Mouse (Mus musculus): Measurements from ENCODE around the gene Olfr653. TPM values are rescaled to one million over a fixed set of nuclear protein-coding genes. Genes with fewer than 3 reads are reported as not detected.

The Olfr653 gene
- polyA plus RNA-seq, 1 experiment, result not detected

GRCm38 (mm10) chr7:104603173-104603572, 26.1 kb downstream of the Olfr653 start:
- Histone ChIP-seq H3K4me1 (ENCODE audit: control insufficient read depth, insufficient read depth, low read length) (no peaks in the 10 kb centered on the region), H3K27ac (ENCODE audit: control insufficient read depth, insufficient read depth, low read depth, low read length, poor library complexity) (no peak overlapping the region), H3K4me3 (replicated peaks; ENCODE audit: control insufficient read depth, low read depth, low read length) (no peak overlapping the region)
- 11% methylated on average over 3 of the region's 3 CpGs for WGBS
- TF ChIP-seq CTCF (IDR thresholded peaks at IDR 0.05; ENCODE audit: control insufficient read depth, insufficient read depth, low read length), result peak; percentile 92
- TF ChIP-seq POLR2A (IDR thresholded peaks at IDR 0.05; ENCODE audit: borderline replicate concordance, control insufficient read depth, low read depth, low read length), result no peak

GRCm38 (mm10) chr7:104604727-104605126, 27.6 kb downstream of the Olfr653 start:
- no peaks in the 10 kb centered on the region for H3K4me1 ChIP-seq (ENCODE audit: control insufficient read depth, insufficient read depth, low read length)
- H3K4me3 ChIP-seq (replicated peaks; ENCODE audit: control insufficient read depth, low read depth, low read length), result no peak overlapping the region
- TF ChIP-seq CTCF (IDR thresholded peaks at IDR 0.05; ENCODE audit: control insufficient read depth, insufficient read depth, low read length) (no peak), POLR2A (IDR thresholded peaks at IDR 0.05; ENCODE audit: borderline replicate concordance, control insufficient read depth, low read depth, low read length) (no peak)
- no peak overlapping the region for H3K27ac ChIP-seq (ENCODE audit: control insufficient read depth, insufficient read depth, low read depth, low read length, poor library complexity)

GRCm38 (mm10) chr7:104613655-104614054, 36.5 kb downstream of the Olfr653 start, which contains the start of gene Olfr656:
TSS of gene Olfr656 (plus strand) at chr7:104613955.
- TF ChIP-seq CTCF (IDR thresholded peaks at IDR 0.05; ENCODE audit: control insufficient read depth, insufficient read depth, low read length), result no peak
- TF ChIP-seq POLR2A (IDR thresholded peaks at IDR 0.05; ENCODE audit: borderline replicate concordance, control insufficient read depth, low read depth, low read length), result no peak
- Histone ChIP-seq H3K27ac (ENCODE audit: control insufficient read depth, insufficient read depth, low read depth, low read length, poor library complexity) (no peak within 1 kb of the TSS), H3K4me1 (ENCODE audit: control insufficient read depth, insufficient read depth, low read length) (no peaks in the 10 kb centered on the region), H3K4me3 (replicated peaks; ENCODE audit: control insufficient read depth, low read depth, low read length) (no peak within 1 kb of the TSS)
- 75% methylated on average over 4 of the region's 4 CpGs for WGBS

- no peak within 1 kb of the TSS for H3K4me3 ChIP-seq (replicated peaks; ENCODE audit: control insufficient read depth, low read depth, low read length)
- H3K27ac ChIP-seq (ENCODE audit: control insufficient read depth, insufficient read depth, low read depth, low read length, poor library complexity), result no peak within 1 kb of the TSS
- TF ChIP-seq CTCF (IDR thresholded peaks at IDR 0.05; ENCODE audit: control insufficient read depth, insufficient read depth, low read length), result no peak
- TF ChIP-seq POLR2A (IDR thresholded peaks at IDR 0.05; ENCODE audit: borderline replicate concordance, control insufficient read depth, low read depth, low read length), result no peak
- H3K4me1 ChIP-seq (ENCODE audit: control insufficient read depth, insufficient read depth, low read length), result no peaks in the 10 kb centered on the region
Observed at GRCm38 (mm10) chr7:104624494-104624893, 47.4 kb downstream of the Olfr653 start, which contains the start of gene Olfr657. TSS of gene Olfr657 (plus strand) at chr7:104624794.

Other genes with a start within 250 kb of the Olfr653 start
- not detected in 2 replicates for gene Trim34b, start 247.8 kb upstream of the Olfr653 start, polyA plus RNA-seq (2011; ENCODE audit: insufficient read depth, insufficient read length, low replicate concordance, missing spikeins)
- gene Trim12c, start 224.0 kb upstream of the Olfr653 start, polyA plus RNA-seq (2011; ENCODE audit: insufficient read depth, insufficient read length, low replicate concordance, missing spikeins), result 11.9 and 12.3 TPM in 2 replicates
- 12.8 and 49.8 TPM in 2 replicates for gene Trim30b, start 207.4 kb upstream of the Olfr653 start, polyA plus RNA-seq (2011; ENCODE audit: insufficient read depth, insufficient read length, low replicate concordance, missing spikeins)
- 1.8 TPM in 1 of 2 replicates, not detected in the other for gene Trim30c, start 176.5 kb upstream of the Olfr653 start, polyA plus RNA-seq (2011; ENCODE audit: insufficient read depth, insufficient read length, low replicate concordance, missing spikeins)
- 14.0 and 21.3 TPM in 2 replicates for gene Trim30a, start 112.1 kb upstream of the Olfr653 start, polyA plus RNA-seq (2011; ENCODE audit: insufficient read depth, insufficient read length, low replicate concordance, missing spikeins)
- 6.9 and 10.5 TPM in 2 replicates for gene Trim30d, start 69.5 kb upstream of the Olfr653 start, polyA plus RNA-seq (2011; ENCODE audit: insufficient read depth, insufficient read length, low replicate concordance, missing spikeins)
- gene Olfr651, start 27.2 kb upstream of the Olfr653 start, polyA plus RNA-seq (2011; ENCODE audit: insufficient read depth, insufficient read length, low replicate concordance, missing spikeins), result not detected in 2 replicates
- gene Olfr652, start 16.4 kb upstream of the Olfr653 start, polyA plus RNA-seq (2011; ENCODE audit: insufficient read depth, insufficient read length, low replicate concordance, missing spikeins), result not detected in 2 replicates
- gene Olfr654, start 9.7 kb downstream of the Olfr653 start, polyA plus RNA-seq (2011; ENCODE audit: insufficient read depth, insufficient read length, low replicate concordance, missing spikeins), result not detected in 2 replicates
- not detected in 2 replicates for gene Olfr655, start 24.5 kb downstream of the Olfr653 start, polyA plus RNA-seq (2011; ENCODE audit: insufficient read depth, insufficient read length, low replicate concordance, missing spikeins)
- not detected in 2 replicates for gene Olfr656, start 36.6 kb downstream of the Olfr653 start, polyA plus RNA-seq (2011; ENCODE audit: insufficient read depth, insufficient read length, low replicate concordance, missing spikeins)
- not detected in 2 replicates for gene Olfr657, start 47.5 kb downstream of the Olfr653 start, polyA plus RNA-seq (2011; ENCODE audit: insufficient read depth, insufficient read length, low replicate concordance, missing spikeins)
- gene Olfr658, start 70.0 kb downstream of the Olfr653 start, polyA plus RNA-seq (2011; ENCODE audit: insufficient read depth, insufficient read length, low replicate concordance, missing spikeins), result not detected in 2 replicates
- not detected in 2 replicates for gene Olfr659, start 89.4 kb downstream of the Olfr653 start, polyA plus RNA-seq (2011; ENCODE audit: insufficient read depth, insufficient read length, low replicate concordance, missing spikeins)
- 0.42 TPM in 1 of 2 replicates, not detected in the other for gene Olfr661, start 109.2 kb downstream of the Olfr653 start, polyA plus RNA-seq (2011; ENCODE audit: insufficient read depth, insufficient read length, low replicate concordance, missing spikeins)
- gene Usp17le, start 200.2 kb downstream of the Olfr653 start, polyA plus RNA-seq (2011; ENCODE audit: insufficient read depth, insufficient read length, low replicate concordance, missing spikeins), result not detected in 2 replicates

Measured in bone marrow, adult 2 months (tissue).